Mouse (Mus musculus): ENCODE results near the gene Lrr1.

- TF ChIP-seq CTCF (IDR thresholded peaks at IDR 0.05; ENCODE audit: low read depth) (no peak), EP300 (IDR thresholded peaks at IDR 0.05; ENCODE audit: low read depth) (no peak)
Measured at GRCm38 (mm10) chr12:69139841-69140240, 28.8 kb upstream of the Lrr1 start.

Data from liver, postnatal 0 days (tissue).